Mouse (Mus musculus): Measurements from ENCODE around the gene Cdk5.

DNA sequence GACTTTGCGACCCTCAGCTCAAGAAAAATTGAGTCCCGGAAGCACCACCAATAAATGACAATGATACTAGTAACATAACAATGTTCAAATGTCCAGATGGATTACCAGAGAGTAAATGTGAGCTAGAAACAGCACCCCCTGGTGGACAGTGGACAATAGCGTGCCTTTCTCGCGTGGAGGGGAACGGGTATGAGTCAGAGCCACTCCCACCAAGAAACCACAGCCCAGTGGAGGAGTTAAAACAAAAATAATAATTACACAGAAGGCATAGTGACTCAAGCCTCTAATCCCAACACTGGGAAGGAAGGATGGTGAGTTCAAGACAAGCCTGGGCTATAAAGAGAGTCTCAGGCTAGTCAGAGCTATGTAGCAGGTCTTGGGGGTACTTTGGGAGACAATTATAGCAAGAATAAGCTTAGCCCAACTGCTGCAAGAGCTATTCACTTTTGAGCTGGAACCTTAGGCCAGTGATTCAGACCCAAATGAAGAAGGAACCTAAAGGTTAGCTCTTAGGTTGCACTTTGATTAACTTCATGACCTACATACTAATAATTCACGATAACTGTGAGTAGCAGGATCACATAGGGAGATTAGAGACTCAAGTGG is 29.8 kb downstream of the Cdk5 start, which contains the start of gene Abcb8:
- TF ChIP-seq CTCF (IDR thresholded peaks at IDR 0.05; ENCODE audit: low read depth) (peak; percentile 96), EP300 (IDR thresholded peaks at IDR 0.05; ENCODE audit: low read depth) (no peak)

Data from liver, postnatal 0 days (tissue).